Mouse (Mus musculus) thymus, postnatal 0 days (tissue): ENCODE measurements at regions not wholly inside any gene's neighbourhood (a gene's known extent, or its start where the extent isn't known, plus 50 kb on each side); places are given as distances from the start of the nearest gene placed in this dataset.

Source experiments
- DNase-seq: peaks from one replicate; pipeline ENCODE4 v3.0.0-alpha.2; 2015; ENCODE audit warnings: low spot score

- no peak for DNase-seq
Measured at GRCm38 (mm10) chr10:91321226-91321625, 140.1 kb upstream of the Tmpo start.

GRCm38 (mm10) chr10:91319442-91320112 lies 138.5 kb upstream of the Tmpo start:
- DNase-seq, result no peak

- no peak for DNase-seq
Measured at GRCm38 (mm10) chr10:91314441-91314840, 133.3 kb upstream of the Tmpo start.

- no peak for DNase-seq
Measured at GRCm38 (mm10) chr10:91313316-91313715, 132.2 kb upstream of the Tmpo start.

- DNase-seq, result no peak
Measured at GRCm38 (mm10) chr10:91312913-91313312, 131.8 kb upstream of the Tmpo start.

GRCm38 (mm10) chr10:91300067-91300466 lies 119.0 kb upstream of the Tmpo start:
- no peak for DNase-seq

GRCm38 (mm10) chr10:91297792-91298460 lies 116.8 kb upstream of the Tmpo start:
- peak; percentile 51 for DNase-seq

GRCm38 (mm10) chr10:91295345-91295744 lies 114.2 kb upstream of the Tmpo start:
- DNase-seq, result no peak

GRCm38 (mm10) chr10:91293226-91293625 lies 112.1 kb upstream of the Tmpo start:
- DNase-seq, result no peak

GRCm38 (mm10) chr10:91284259-91284658 lies 103.1 kb upstream of the Tmpo start:
- peak; percentile 17 for DNase-seq

- peak; percentile 95 for DNase-seq
Measured at GRCm38 (mm10) chr10:91270955-91271741, 90.0 kb upstream of the Tmpo start.

- peak; percentile 93 for DNase-seq
Measured at GRCm38 (mm10) chr10:91270268-91270954, 89.3 kb upstream of the Tmpo start.

GRCm38 (mm10) chr10:91267886-91268285 lies 86.8 kb upstream of the Tmpo start:
- DNase-seq, result no peak

- DNase-seq, result no peak
Measured at GRCm38 (mm10) chr10:91260416-91260815, 79.3 kb upstream of the Tmpo start.

GRCm38 (mm10) chr10:91249681-91250195 lies 68.6 kb upstream of the Tmpo start:
- DNase-seq, result no peak

GRCm38 (mm10) chr10:91244297-91244696 lies 63.2 kb upstream of the Tmpo start:
- DNase-seq, result no peak

- no peak for DNase-seq
Measured at GRCm38 (mm10) chr10:91242491-91243046, 61.5 kb upstream of the Tmpo start.

GRCm38 (mm10) chr10:91241611-91242005 lies 60.5 kb upstream of the Tmpo start:
- no peak for DNase-seq

GRCm38 (mm10) chr10:91240856-91241610 lies 59.9 kb upstream of the Tmpo start:
- no peak for DNase-seq

- DNase-seq, result no peak
Measured at GRCm38 (mm10) chr10:91240320-91240719, 59.2 kb upstream of the Tmpo start.
